Mouse (Mus musculus): ENCODE results near the gene Tmem235. TPM values are rescaled to one million over a fixed set of nuclear protein-coding genes. Genes with fewer than 3 reads are reported as not detected.

The Tmem235 gene
- total RNA-seq, 2 experiments from 2014 or later = not detected

GRCm38 (mm10) chr11:117855975-117856374 lies 4.6 kb upstream of the Tmem235 start:
- no peak for DNase-seq (ENCODE audit: low spot score in 2 of 2)
- intact Hi-C loops (cut with DNase I) = no loop called here

GRCm38 (mm10) chr11:117857462-117857861 lies 3.1 kb upstream of the Tmem235 start:
- no peak for DNase-seq (ENCODE audit: low spot score in 2 of 2)
- intact Hi-C loops (cut with DNase I) = no loop called here

DNA sequence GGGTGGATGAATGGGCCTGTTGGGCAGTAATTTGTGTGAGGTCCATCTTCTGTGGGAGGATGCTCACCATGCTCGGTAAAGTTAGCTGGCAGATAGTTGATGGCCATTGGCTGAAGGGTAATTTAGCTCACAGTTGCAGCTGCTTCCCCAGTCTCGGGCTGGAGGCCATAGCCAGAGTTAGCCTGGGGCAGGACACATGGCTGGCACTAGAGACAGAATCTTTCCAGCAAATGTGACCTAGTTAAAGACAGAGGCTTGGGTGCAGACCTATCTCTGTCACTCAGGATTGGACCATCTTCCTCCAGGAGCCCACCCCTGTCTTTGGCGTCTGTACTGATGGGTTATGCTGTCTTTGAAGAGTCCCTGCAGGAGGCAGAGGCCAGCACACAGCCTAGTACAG lies 2.2 kb upstream of the Tmem235 start:
- no peak for DNase-seq (ENCODE audit: low spot score in 2 of 2)
- intact Hi-C loops (cut with DNase I) = no loop called here

DNA sequence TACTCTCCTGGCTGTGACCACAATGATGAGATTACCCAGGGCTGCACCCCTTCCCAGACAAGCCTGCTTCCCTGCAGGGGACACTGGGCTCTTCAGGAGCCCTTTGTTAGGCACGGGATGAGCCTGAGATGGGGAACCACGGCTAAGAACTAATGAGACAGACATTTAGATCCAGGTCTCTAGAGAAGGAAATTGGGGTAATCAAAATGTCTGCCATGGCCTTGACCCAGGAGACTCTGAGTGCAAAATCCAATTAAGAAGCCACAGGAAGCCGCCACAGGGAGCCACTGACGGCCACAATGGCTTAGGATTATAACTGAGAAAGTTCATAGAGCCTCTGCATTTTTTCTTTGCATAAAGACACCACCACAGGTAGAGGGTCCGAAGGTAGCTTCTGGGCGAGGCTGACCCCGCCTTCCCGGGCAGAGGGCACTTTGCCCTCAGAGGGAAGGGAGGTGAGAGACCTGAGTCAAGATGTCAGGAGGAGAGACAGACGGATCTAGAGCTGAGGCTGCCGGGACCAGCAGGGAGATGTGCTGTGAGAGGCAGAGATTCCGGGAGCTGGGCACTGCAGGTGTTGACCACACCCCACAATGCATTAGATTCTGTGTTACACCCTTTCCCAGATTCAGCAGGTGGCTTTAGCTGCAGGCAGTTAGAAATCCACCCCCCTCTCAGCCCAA lies 2.8 kb downstream of the Tmem235 start:
- intact Hi-C loops (cut with DNase I) = no loop called here
- DNase-seq (ENCODE audit: low spot score in 2 of 2) = no peak

GRCm38 (mm10) chr11:117864805-117865204 lies 4.3 kb downstream of the Tmem235 start:
- intact Hi-C loops (cut with DNase I) = no loop called here
- no peak for DNase-seq (ENCODE audit: low spot score in 2 of 2)

- intact Hi-C loops (cut with DNase I) = no loop called here
- DNase-seq (ENCODE audit: low spot score in 2 of 2) = no peak
These were observed 5.4 kb downstream of the Tmem235 start for GRCm38 (mm10) chr11:117865988-117866387.

DNA sequence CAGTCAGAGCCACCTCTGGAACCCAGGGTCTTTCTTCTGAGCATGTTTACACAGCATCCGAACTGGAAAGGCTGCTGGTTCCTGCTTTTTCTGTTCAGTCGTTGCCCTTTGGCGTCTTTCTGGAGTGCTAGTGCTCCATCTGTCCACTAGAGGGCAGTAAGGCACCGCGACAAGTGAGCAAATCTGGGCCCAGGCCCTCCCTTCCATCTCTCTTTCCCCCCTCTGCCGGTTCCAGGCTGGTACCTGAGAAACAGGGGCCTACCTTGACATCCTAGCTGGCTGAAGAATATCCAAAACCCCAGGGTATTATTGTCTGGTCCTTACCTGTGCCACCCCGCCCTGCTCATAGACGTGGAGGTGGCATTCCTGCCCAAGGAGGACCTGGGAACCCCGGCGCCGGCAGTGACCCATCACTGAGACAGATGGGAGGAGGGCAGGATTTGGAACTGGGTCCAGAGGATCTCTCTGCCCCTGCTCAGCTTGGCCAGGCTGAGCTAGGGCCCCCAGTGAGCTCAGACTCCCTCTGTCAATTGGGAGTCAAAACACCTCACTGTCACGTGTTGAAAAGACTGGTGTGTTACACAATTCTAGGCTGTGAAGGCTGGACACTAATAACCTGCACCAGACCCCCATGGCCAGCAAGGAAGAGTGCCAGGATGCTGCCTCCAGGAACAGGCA lies 10.3 kb downstream of the Tmem235 start:
- intact Hi-C loops (cut with DNase I) = loop anchor here (2.0 to 10.0 kb wide), 5 partner anchors 98 to 354 kb away; partner anchors contain the start of gene Pgs1
- peak; percentile 71 to 81 for DNase-seq (ENCODE audit: low spot score in 2 of 2)

GRCm38 (mm10) chr11:117871376-117871775 lies 10.8 kb downstream of the Tmem235 start:
- intact Hi-C loops (cut with DNase I) = loop anchor here (2.0 to 10.0 kb wide), 5 partner anchors 97 to 353 kb away; partner anchors contain the start of gene Pgs1
- DNase-seq (ENCODE audit: low spot score in 2 of 2) = no peak

DNA sequence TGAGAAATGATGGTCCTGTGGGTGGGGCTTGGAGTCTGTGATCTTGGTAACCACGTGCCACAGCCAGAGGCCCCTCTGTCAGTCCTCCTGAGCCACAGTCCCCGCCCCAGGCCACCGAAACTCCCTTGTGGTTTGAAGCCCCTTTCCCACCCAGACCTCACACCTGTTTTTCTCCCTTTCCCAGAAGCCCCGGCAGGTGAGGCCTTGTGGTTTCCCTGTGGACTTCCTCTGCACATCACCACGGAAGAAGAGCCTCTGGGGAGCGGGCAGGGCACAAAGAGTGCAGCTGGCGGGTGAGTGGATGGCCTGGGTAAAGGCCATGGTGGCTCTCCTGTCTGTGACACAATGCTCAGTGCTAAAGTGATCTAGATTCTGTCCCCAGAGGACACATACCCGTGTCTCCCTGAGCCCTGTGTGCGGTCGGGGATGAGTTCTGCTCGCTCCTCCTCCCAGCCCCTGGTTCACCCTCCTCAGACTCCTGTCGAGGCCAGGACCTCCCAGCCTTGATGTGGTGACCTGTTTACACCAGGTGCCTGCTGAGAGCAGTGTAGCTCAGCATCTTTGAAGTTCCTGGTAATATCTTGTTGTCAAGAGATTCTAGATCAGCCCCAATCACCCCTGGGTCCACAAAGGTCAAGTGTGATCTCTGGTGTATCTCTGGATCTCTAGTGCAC lies 11.5 kb downstream of the Tmem235 start:
- intact Hi-C loops (cut with DNase I) = loop anchor here (2.0 to 10.0 kb wide), 5 partner anchors 97 to 353 kb away; partner anchors contain the start of gene Pgs1
- no peak for DNase-seq (ENCODE audit: low spot score in 2 of 2)

- intact Hi-C loops (cut with DNase I) = loop anchor here (5.0 to 10.0 kb wide), 3 partner anchors 114 to 352 kb away; partner anchors contain the start of gene Pgs1
- peak; percentile 73 to 79 for DNase-seq (ENCODE audit: low spot score in 2 of 2)
These were observed 12.5 kb downstream of the Tmem235 start, which contains the start of gene Tha1 for GRCm38 (mm10) chr11:117872861-117873608. Tha1 (minus strand) TSS chr11:117873481.

DNA sequence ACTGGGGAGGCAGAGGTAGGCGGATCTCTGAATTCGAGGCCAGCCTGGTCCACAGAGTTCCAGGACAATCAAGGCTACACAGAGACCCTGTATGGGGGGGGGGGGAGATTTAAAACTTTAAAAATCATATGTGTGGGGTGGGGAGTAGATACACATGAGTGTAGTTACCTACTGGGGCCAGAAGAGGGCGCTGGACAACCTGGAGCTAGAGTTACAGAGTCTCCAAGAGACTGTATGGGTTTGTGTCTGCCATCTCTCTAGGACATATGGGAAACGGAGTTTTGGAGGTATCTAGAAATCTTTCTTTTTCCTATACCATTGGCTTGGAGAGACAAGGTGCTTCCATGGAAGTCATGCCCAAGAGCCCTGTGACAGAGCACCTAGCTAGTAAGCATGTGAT lies 13.9 kb downstream of the Tmem235 start:
- no peak for DNase-seq (ENCODE audit: low spot score in 2 of 2)
- intact Hi-C loops (cut with DNase I) = loop anchor here (5.0 to 10.0 kb wide), 3 partner anchors 113 to 350 kb away; partner anchors contain the start of gene Pgs1

- intact Hi-C loops (cut with DNase I) = loop anchor here (10.0 kb wide), 1 partner anchor 349 kb away; no protein-coding TSS in a partner anchor
- DNase-seq (ENCODE audit: low spot score in 2 of 2) = no peak
These were observed 15.1 kb downstream of the Tmem235 start for GRCm38 (mm10) chr11:117875681-117876080.

GRCm38 (mm10) chr11:117877917-117878745 lies 17.6 kb downstream of the Tmem235 start:
- DNase-seq (ENCODE audit: low spot score in 2 of 2) = peak; percentile 31 to 38
- intact Hi-C loops (cut with DNase I) = loop anchor here (10.0 kb wide), 1 partner anchor 347 kb away; no protein-coding TSS in a partner anchor

- no peak for DNase-seq (ENCODE audit: low spot score in 2 of 2)
- intact Hi-C loops (cut with DNase I) = loop anchor here (10.0 kb wide), 1 partner anchor 346 kb away; no protein-coding TSS in a partner anchor
These were observed 18.3 kb downstream of the Tmem235 start for GRCm38 (mm10) chr11:117878892-117879291.

- intact Hi-C loops (cut with DNase I) = loop anchor here (10.0 kb wide), 1 partner anchor 345 kb away; no protein-coding TSS in a partner anchor
- no peak for DNase-seq (ENCODE audit: low spot score in 2 of 2)
These were observed 19.1 kb downstream of the Tmem235 start for GRCm38 (mm10) chr11:117879676-117880075.

DNA sequence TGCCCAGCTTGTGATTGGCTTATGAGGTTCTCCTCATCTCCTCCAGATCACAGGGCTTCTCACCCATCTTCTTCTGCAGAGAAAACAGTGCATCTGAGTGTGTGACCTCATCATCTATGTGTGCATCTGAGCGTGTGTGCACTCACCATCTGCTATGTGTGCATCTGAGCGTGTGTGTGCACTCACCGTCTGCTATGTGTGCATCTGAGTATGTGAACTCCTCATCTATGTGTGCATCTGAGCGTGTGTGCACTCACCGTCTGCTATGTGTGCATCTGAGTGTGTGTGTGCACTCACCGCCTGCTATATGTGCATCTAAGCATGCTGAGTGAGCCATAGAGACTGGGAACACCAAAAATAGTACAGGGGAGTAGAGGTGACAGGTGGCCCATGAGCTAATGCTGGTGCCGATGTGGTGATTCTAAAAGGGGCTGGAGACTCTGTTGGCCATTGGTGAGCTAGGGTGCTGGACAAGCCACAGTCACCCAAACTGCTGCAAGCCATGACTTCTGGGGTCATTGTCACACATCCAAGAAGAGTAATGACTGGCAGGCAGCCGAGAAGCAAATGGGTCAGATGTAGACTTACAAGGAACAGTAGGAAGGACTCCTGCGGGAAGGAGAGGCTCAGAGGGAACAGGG lies 19.9 kb downstream of the Tmem235 start:
- DNase-seq (ENCODE audit: low spot score in 2 of 2) = no peak
- intact Hi-C loops (cut with DNase I) = no loop called here

- no peak for DNase-seq (ENCODE audit: low spot score in 2 of 2)
- intact Hi-C loops (cut with DNase I) = no loop called here
These were observed 20.4 kb downstream of the Tmem235 start for GRCm38 (mm10) chr11:117880977-117881358.

GRCm38 (mm10) chr11:117881787-117882186 lies 21.2 kb downstream of the Tmem235 start:
- no peak for DNase-seq (ENCODE audit: low spot score in 2 of 2)
- intact Hi-C loops (cut with DNase I) = no loop called here

All from left cerebral cortex, postnatal 36 days (tissue).